Mouse (Mus musculus) urinary bladder, postnatal 25 days (tissue): Measurements from ENCODE around the gene Ctdsp1.

Experiments
- DNase-seq: peaks from one replicate; pipeline ENCODE4 v3.0.0; 2022; ENCODE audit warnings: low spot score

The Ctdsp1 gene

DNA sequence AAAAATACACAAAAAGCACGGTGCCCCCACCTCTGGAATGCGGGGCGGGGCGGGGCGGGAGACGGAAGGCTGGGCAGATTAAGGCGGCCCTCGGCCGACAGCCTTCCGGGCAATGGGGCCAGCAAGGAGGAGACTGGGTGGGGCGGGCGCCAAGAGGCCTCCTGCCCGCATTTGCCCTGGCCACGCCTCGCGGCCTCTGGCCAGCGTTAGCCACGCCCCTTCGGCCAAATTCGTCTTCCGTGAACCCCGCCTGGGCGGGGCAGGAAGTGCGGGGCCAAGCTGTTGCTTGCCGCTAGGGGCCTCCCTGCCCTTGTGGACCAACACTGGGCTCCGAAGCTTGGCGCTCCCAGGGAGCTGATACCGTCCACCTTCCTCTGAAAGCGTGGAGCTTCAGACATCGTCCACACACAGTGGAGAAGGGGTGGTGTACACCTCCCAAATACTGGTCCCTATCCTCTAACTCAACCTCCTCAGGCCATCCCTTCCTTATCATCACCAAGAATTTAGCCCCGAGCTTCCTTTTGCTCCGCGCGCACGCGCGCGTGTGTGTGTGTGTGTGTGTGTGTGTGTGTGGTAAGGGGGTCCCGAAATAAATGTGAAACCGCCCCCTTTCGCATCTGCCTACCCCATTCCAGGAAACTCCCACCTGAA is 6.1 kb downstream of the Ctdsp1 start:
- DNase-seq, result peak; percentile 99

DNA sequence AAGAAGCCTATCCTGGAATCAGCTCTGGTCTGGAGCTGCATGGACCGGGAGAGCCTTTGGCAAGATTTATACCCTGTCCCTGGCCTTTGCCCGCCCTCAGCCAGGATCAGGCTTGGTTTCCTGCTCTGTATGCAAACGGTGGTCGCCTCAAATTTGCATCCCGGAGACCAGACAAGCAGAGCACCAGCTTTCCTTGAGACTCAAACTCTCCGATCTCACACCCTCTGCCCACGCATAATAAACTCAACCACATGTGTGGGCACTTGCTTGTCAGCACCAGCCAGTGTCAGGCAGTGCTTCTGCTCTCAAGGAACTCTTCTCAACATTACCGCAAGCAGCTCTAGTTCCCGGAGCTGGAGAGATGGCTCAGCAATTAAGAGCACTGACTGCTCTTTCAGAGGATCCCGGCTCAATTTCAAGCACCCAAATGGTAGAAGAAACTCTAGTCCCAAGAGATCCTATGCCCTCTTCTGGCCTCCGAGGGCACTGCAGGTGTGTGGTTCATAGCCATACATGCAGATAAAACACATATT is 6.7 kb downstream of the Ctdsp1 start:
- peak; percentile 65 for DNase-seq

DNA sequence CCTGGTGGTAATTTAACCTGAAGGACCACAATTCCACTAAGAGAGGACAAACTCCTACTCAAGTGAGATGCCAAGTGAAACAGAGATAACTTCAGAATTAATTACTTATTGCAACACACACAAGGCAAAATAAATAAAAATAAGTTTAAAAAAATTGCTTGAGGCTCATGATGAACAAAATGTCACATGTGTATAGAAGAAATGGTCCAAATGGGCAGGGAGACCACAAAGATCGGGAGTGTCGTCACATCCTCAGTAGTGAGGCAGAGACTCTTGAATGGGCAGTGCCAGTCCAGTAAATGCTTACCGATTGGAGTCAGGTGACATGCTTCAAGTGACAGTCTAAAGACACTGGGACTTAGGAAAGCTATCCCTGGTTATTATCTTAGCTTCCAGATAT is 9.2 kb downstream of the Ctdsp1 start:
- no peak for DNase-seq

DNA sequence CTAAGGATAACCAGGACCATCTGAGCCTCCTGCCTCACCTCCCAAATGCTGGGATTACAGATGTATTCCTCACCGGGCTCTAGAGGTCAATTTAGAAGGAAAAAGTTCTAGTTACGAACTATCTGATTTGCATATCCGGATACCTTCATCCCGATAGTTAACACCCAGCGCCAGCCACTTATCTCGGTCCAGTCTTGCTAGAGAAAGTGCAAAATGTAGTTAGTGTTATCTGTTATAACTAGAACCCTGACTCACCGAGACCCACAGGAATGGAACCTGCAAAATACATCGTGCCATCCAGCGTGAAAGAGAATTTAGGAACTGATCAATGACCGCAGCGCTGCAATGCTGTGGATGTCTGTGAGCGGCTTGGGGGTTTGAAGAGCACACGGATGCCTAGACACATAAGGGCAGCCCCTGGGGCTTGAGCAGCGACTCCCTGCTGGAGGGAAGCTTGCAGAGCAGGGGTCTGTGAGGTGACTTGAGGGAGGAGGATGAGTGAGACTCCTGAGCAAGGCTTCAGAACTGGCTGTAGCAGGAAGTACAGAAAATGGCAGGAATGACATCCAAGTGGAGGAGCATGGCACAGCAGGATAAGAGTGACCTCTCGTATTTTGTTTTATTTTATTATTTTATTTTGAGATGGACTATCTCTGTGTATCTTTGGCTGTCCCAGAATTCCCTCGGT is 9.8 kb downstream of the Ctdsp1 start:
- no peak for DNase-seq

DNA sequence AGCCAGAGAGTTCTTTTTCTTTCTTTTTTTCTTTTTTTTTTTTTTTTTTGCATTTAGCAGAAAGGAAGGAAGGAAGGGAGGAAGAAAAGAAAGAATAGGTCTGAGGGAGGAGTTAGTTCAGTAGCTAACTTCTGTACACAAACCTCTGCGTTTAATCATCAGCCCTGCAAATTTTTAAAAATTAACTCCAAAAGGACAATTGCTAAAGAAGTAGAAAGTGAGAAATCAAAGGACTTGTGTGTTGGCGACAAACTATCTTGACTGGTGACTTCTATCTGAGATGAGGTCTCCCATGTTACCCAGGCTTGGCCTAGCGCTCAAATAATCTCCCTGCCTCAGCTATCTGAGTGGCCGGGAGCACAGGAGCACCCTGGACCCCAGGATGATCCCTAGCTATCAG is 12.9 kb downstream of the Ctdsp1 start:
- DNase-seq, result no peak

DNA sequence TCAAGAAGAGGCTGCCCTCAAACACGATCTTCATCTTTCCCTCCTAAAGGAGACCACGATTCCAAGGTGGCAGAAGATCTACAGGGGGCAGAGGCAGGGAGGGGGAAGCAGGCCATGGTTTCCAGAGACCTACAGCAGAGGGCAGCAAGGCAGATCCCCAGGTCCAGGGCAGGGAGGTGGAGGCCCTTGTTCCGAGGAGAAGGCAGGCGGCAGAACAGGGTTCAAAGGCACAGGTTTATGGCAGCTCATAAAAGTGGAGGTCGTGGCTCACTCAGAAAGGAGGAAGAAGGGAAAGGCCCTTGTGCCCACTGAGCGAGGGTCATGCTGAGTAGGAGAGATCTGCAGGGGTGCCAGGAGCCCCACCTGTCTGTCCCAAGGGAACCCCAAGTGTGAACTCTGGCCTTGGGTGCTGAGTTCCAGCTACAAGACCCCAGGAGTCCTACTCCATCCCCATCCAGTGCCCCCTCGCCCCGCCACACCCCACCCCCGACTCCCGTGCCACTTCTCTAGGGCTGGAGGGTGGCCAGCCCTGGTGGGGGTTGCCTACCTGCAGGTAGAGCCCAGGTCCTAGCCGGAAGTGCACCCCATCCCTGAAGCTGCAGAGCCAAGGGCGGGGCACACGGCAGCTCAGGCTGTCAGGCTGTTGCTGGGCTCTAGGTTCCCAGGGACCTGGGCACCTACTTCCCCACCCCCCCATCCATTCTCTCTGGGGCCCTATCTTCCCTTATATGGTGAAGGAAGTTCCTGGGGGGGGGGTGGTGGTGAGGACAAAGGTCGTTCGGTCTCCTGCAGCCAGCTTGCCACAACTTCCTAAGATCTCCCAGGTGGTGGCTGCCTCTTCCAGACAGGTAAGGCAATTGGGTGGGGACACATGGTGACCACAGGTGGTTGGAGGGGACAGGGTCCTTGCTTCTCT is 17.5 kb downstream of the Ctdsp1 start, which contains the start of gene Vil1:
TSS of gene Vil1 (plus strand) at position 788 of the 916 bp plus-strand sequence.
- no peak for DNase-seq

DNA sequence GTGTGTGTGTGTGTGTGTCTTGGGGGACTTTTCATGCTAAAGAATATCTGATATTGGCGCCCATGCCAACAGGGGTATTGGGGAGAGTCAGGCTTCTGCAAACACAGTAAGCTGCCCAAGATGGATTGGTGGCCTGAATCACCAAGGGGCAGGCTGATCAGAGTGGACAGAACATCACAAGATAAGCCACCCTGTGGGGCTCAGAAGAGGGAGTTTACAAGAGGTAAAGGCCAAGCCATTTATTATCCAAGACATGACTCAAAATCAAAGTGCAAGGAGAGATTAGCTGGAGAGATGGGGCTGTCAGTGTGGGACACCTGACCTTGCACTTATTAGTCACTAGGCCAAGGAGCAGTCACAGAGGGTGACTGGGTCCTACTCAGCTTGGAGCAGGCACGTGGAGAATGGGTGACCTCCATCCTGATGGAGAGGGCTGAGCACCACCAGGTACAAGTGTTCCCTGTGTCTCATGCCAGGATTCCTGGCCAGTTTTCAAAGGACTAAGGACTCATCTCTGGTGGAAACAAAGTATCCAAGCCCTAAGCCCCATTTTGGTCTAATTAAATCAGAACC is 20.5 kb downstream of the Ctdsp1 start:
- no peak for DNase-seq

DNA sequence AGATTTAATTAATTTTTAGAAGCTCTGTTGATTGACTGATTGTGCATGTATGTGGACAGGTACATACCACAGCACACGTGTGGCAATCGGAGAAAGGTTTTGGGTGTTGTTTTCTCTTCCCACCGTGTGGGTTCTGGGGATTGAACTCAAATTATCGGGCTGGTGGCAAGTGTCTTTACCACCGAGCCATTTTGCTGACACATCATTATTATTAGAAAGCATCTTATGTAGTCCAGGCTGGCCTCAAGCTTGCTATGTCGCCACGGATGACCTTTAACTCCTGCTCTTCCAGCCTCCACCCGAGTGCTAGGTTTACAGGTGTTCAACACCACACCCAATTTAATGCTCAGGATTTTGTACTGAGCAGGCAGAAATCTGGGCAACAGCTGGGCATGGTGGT is 21.4 kb downstream of the Ctdsp1 start:
- no peak for DNase-seq

DNA sequence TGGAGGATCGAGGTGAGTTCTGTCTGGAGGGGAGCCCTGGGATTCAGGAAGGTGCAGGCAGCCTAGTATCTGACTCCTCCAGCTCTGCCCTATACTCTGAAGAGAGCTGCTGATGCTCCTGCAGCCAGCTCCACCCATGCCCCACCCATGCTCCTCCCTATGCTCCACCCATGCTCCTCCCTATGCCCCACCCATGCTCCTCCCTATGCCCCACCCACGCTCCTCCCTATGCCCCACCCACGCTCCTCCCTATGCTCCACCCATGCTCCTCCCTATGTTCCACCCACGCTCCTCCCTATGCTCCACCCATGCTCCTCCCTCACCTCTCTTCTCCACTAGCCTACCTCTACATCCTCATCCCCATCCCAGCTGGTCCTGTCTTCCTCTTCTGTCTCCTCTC is 23.8 kb downstream of the Ctdsp1 start:
- no peak for DNase-seq

DNA sequence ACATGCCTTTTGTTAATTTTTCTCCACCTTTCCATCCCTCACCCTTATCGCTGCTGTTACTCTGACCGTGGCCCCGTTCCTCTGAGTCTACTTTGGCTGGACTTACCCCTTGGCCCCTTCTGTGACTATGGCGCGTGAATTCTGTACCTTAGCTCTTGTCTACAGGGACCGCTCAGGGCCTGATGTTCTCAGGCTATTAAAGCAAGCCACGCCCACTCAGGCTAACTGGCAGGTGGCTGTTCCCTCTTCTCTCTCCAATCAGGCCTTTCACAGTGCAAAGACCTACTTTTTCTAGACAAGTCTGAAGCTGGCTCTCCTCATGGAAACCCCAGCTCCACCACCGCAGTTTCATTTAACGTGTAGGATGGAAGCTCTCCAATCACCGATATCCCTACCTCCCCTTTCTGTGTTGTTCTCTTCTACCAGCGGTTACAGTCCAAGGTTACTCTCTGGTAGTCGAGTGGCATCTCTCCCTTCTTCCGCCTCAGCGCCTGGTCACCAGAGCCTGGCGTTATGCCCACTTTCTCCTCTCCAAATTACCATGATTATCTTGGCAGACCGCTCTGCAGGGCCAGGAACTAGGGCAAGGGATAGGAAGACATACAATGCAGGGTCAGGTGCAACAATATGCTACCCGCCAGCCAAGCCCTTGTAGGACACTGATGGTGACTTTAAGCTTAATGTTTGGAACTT is 27.6 kb downstream of the Ctdsp1 start:
- no peak for DNase-seq

DNA sequence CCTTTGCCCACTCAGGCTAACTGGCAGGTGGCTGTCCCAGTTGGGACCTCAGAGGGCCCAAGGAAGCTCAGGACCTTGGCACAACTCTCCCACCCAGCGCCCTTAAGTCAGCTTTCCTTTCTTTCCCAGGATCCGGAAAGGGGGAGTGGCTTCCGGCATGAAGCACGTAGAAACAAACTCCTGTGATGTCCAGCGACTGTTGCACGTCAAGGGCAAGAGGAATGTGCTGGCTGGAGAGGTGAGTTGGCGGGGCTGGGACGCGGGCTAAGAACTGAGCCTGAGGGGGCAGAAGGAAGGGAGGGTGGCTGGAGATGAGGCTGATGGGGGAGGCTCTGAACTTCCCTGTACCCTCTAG is 28.1 kb downstream of the Ctdsp1 start:
- DNase-seq, result no peak

DNA sequence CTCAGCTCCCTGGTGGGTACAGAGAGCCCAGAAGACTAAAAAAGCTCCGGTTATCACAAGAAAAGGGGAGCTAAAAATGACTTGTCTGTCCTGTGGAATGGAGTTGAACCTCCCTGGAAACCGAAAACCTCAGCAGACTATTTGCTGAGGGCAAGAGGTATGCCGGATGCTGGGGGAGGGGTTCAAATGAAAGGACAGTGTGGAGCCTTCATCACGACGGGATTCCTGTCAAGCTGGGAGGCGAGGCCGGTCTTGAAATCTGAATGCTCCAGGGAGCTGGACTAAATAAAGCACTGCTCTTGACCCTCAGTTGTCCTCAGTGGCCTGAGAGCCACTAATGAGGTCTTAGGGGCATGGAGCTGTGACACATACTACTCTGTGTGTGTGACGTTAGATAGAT is 31.8 kb downstream of the Ctdsp1 start:
- no peak for DNase-seq

DNA sequence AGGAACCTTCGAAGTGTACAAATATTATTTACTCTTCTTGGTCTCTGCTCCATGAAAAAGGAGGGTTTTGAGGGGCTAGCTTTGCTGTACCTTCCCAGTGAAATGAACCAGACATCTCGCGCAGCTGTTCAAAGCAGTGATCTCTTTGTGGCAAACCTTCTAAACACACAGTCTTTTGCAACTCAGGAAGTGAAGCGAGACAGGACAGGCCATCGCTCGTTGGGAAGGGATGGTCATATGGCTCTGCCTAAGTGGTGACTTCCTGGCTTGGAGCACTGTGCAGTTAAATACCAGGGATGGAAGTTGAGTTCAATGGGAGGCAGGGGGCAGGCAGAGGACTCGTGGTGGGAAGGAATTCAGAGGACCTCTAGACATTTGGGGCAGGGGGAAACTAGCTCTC is 34.5 kb downstream of the Ctdsp1 start:
- no peak for DNase-seq

DNA sequence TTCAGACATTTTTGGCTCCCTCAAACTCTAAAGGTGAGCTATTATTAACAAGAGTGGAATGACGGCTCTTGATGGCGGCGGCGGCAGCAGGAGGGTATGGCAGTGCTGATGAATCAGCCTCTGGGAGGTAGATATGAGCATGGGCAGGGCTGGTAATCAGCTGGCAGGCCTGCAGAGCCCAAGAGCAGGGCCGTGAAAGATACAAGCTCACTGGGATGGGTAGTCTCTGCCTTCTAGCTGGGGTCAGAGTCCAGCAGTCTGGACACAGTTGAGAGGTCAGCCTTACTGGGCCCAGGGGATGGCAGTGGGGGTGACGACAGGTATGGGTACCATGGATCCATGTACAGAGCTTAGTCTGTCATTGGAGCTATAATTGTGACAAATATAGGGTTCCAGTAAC is 41.9 kb downstream of the Ctdsp1 start:
- no peak for DNase-seq

DNA sequence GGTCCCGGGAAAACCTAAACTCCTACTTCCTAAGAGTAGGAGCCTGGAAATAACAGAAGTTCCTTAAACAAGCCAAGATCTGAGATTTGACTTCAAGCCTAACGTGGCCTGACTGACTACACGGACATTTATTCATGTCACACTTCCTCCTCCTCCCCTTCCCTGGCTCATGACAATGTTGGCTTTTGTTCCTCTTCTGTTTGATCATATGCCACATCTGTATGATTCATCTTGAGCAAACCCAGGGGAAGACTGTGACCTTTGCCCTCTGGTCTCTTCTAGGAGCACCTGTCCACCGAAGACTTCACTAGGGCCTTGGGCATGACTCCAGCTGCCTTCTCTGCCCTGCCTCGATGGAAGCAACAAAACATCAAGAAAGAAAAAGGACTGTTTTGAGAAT is 43.3 kb downstream of the Ctdsp1 start:
- no peak for DNase-seq

DNA sequence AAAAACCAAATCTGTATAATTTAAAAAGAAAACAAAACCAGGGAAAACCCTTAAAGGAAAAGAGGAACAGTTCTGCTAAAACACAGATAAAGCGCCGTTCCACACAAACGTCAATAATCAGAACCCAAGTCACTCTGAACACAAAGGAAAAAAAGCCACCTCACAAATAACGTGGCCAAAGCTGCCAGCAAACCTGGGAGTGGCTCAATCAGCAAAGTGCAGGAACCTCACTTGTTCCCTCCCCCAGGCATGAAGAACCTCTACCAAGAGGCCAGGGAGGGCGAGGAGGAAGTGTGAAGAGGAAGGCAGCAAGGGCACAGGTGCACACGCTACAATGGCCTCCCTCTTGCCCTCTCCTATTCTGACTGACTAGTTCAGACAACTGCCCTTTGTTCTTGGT is 44.3 kb downstream of the Ctdsp1 start:
- DNase-seq, result no peak

DNA sequence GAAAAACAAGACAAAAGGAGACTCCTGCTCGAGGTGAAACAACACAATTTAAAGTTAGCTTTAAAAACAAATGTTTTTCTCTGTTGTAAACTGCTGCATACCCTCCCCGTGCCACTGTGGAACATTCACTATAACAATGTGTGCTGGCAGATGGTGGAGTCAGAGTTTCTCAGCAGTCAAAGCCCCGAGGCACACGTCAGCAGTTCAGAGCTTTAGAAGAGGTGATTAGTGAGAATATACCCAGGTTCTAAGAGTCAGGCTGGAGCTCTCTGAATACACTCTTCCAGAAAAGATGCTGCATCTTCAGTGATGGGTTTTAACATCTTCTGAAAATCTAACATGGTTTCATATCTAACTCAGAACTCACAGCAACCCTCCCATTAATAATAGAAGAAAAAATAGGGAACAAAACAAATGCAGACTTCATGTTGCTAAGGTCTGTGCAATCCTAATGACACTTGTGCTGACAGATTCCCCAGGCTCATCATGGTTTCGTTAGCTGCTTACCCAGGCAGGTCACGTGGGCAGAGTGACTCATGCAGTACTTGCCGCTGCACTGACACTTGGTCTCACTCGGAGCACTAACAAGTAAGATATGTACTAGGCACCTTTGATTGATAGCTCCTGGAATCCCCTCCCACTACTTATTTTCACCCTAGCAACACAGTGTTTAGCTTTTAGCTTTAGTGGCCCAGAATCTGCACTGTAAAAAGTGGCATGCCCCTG is 46.6 kb downstream of the Ctdsp1 start:
- DNase-seq, result peak; percentile 40

DNA sequence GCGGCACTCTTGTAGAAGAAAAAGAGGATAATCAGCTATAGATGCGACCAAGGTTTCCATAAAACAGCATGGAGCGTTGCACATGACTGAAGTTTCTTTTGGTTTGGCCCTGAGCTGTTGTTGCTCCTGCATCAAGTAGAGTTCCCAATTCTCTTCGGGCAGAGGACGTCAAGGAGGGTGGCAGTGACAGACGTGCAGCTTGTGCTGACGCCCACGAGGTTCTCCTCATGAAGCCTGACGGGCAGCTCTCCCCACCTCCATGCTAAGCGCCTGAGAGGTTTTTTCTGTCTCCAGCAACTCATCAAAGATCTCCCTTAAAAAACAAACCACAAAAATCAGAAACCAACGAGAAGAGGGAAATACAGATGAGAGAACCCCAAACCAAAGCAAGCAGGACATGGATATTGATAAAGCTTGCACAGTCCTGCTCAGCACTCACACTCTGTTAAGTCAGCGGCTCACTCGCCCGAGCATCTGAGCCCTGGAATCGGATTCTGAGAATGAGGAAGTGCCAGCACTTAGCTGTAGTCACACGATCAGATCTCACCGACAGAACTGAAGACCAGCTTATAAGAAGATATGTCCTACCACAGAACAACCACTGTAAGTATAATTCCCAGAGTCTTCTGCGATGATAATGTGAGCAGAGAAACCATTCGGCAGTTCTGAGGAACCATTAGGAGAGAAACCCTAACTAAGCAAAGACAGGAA is 48.0 kb downstream of the Ctdsp1 start:
- no peak for DNase-seq

DNA sequence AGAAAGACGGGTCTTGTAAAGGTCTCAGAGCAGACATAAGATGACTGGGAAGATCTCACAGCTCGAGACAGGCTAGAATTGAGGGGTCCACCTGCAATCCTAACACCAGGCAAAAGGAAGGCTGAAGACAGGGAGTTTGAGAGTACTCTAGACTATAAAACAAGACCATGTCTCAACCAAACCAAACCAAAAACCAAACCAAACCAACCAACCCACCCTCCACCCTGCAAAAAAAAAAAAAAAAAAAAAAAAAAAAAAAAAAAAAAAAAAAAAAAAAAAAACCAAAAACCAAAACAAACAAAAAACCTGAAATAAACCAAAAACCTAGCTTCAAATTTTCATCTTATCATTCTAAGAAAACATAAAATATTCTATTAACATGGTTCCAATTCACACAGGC is 53.2 kb downstream of the Ctdsp1 start:
- DNase-seq, result no peak
